Mouse (Mus musculus) kidney, adult 2 months (tissue): ENCODE measurements around the gene Trmu. TPM values are rescaled to one million over a fixed set of nuclear protein-coding genes. Genes with fewer than 3 reads are reported as not detected.

Experiments used
- DNase-seq: peaks from one replicate; pipeline ENCODE4 v3.0.0; 2021
- H3K27ac ChIP-seq: fragments of 200-500 bp; 2 replicates; pipeline ENCODE4 v1.5.1; 2012; ENCODE audit warnings: low read depth, low read length, control low read depth, inconsistent platforms; ENCODE audit not compliant: insufficient read depth
- H3K27me3 ChIP-seq: fragments of 200-500 bp; replicated peaks from 2 replicates; pipeline ENCODE4 v1.6.1; 2012; ENCODE audit warnings: mild to moderate bottlenecking, moderate library complexity, low read length, inconsistent platforms; ENCODE audit not compliant: control insufficient read depth, insufficient read depth
- H3K36me3 ChIP-seq: fragments of 200-500 bp; 2 replicates; pipeline ENCODE4 v1.6.1; 2012; ENCODE audit warnings: mild to moderate bottlenecking, moderate library complexity, low read length, inconsistent platforms; ENCODE audit not compliant: control insufficient read depth, insufficient read depth
- H3K4me1 ChIP-seq: fragments of 200-500 bp; 2 replicates; pipeline ENCODE4 v1.6.1; 2011; ENCODE audit warnings: low read length; ENCODE audit not compliant: control insufficient read depth, insufficient read depth
- H3K4me3 ChIP-seq: fragments of 200-500 bp; 2 replicates; pipeline ENCODE4 v1.5.1; 2011; ENCODE audit warnings: mild to moderate bottlenecking, low read depth, low read length, control low read depth; ENCODE audit not compliant: insufficient read depth
- CTCF ChIP-seq: fragments of 200-500 bp; conservative IDR thresholded peaks from 2 replicates; pipeline ENCODE4 v1.5.1; 2011; ENCODE audit warnings: low read depth, mild to moderate bottlenecking, control low read depth, low read length, moderate library complexity, mixed read lengths; ENCODE audit not compliant: insufficient read depth, insufficient read length
- POLR2A ChIP-seq: fragments of 200-500 bp; IDR thresholded peaks from one replicate; pipeline ENCODE4 v1.6.1; 2011; ENCODE audit warnings: low read depth, low read length, control low read depth
- WGBS: fragments of 180-500 bp; shearing (Covaris S2); methylation state at CpG from one replicate; pipeline ENCODE4 v1.1.7; 2018; 5-methylcytosine and 5-hydroxymethylcytosine counted together
- polyA plus RNA-seq: library from polyadenylated mRNA; depleted of rRNA; stranded (reverse); fragments of >200 nt; gene quantifications from 2 replicates; pipeline ENCODE4 v1.2.3, GENCODE M21; 2012

Gene Trmu
- polyA plus RNA-seq, 1 experiment: 31.7 TPM

GRCm38 (mm10) chr15:85896284-85896683 is 17.2 kb downstream of the Trmu start:
- 20% methylated on average over 8 of the region's 8 CpGs for WGBS
- H3K36me3 ChIP-seq: no peaks in the 10 kb centered on the region
- no peak for TF ChIP-seq POLR2A
- peak; percentile 95 for TF ChIP-seq CTCF
- no peaks in the 10 kb centered on the region for H3K27me3 ChIP-seq
- no peak overlapping the region for H3K27ac ChIP-seq
- peak; percentile 73 for DNase-seq
- no peak overlapping the region for H3K4me3 ChIP-seq
- H3K4me1 ChIP-seq: no peaks in the 10 kb centered on the region

GRCm38 (mm10) chr15:85897113-85897512 is 18.0 kb downstream of the Trmu start:
- no peaks in the 10 kb centered on the region for H3K36me3 ChIP-seq

GRCm38 (mm10) chr15:85899396-85899795 is 20.3 kb downstream of the Trmu start:
- WGBS: 72% methylated on average over 6 of the region's 6 CpGs
- H3K27me3 ChIP-seq: no peaks in the 10 kb centered on the region
- no peak for TF ChIP-seq POLR2A
- no peak for TF ChIP-seq CTCF

More at GRCm38 (mm10) chr15:85897113-85897512, 18.0 kb downstream of the Trmu start:
- TF ChIP-seq POLR2A: no peak
- TF ChIP-seq CTCF: no peak
- no peaks in the 10 kb centered on the region for H3K4me1 ChIP-seq
- DNase-seq: no peak
- 80% methylated on average over 10 of the region's 10 CpGs for WGBS
- H3K27me3 ChIP-seq: no peaks in the 10 kb centered on the region
- H3K27ac ChIP-seq: no peak overlapping the region
- no peak overlapping the region for H3K4me3 ChIP-seq

DNA sequence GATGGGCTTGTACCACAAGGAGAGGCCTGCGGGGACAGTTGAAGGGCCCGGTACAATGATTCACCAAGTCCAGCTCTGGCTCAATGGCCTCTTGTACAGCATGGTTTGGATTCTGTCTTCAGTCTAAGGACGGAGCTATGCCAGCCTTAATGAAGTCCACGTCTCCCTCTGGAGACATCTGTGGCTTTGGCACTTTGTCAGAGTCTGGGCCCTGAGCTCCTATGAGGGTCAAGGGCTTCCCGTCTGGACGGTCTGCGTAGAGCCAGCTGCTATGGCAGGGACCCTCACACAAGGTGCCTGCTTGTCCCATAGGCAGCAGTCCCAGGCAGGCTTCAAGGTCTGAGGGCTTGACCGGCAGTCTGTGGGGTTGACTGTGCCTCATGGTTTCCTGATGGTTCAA is 21.2 kb downstream of the Trmu start:
- DNase-seq: no peak
- 81% methylated on average over 8 of the region's 8 CpGs for WGBS
- no peaks in the 10 kb centered on the region for H3K36me3 ChIP-seq
- H3K4me3 ChIP-seq: no peak overlapping the region
- H3K27ac ChIP-seq: no peak overlapping the region
- no peak for TF ChIP-seq CTCF
- TF ChIP-seq POLR2A: no peak
- H3K4me1 ChIP-seq: no peaks in the 10 kb centered on the region
- no peaks in the 10 kb centered on the region for H3K27me3 ChIP-seq

More at GRCm38 (mm10) chr15:85899396-85899795, 20.3 kb downstream of the Trmu start:
- Histone ChIP-seq H3K27ac (no peak overlapping the region), H3K36me3 (no peaks in the 10 kb centered on the region), H3K4me1 (no peaks in the 10 kb centered on the region), H3K4me3 (no peak overlapping the region)
- DNase-seq: no peak

DNA sequence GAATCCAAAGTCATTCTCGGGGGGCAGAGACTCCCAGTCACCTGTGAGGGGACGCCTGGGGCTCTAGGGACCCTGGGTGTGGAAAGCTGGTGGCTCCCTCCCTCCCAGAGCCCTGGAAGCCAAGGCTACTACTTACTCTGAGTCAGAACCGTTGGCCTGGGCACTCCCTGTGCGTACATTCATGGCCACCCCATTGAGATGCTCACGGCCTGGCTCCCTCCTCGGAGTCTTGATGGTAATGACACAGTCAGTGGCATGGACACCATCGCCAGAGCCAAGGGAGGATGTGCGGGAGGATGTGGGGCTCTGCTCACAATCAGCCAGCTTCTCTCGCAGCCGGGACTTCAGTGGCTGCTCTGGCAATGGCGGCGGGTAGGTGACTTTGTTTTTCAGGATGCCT is 21.7 kb downstream of the Trmu start:
- no peak for DNase-seq
- Histone ChIP-seq H3K36me3 (no peaks in the 10 kb centered on the region), H3K27me3 (no peaks in the 10 kb centered on the region), H3K27ac (no peak overlapping the region), H3K4me1 (no peaks in the 10 kb centered on the region), H3K4me3 (no peak overlapping the region)
- WGBS: 84% methylated on average over 12 of the region's 12 CpGs
- no peak for TF ChIP-seq POLR2A
- no peak for TF ChIP-seq CTCF

- 92% methylated on average over 10 of the region's 10 CpGs for WGBS
- H3K36me3 ChIP-seq: no peaks in the 10 kb centered on the region
- TF ChIP-seq POLR2A: no peak
- TF ChIP-seq CTCF: no peak
- no peak for DNase-seq
- no peaks in the 10 kb centered on the region for H3K27me3 ChIP-seq
- no peak overlapping the region for H3K4me3 ChIP-seq
- no peaks in the 10 kb centered on the region for H3K4me1 ChIP-seq
- no peak overlapping the region for H3K27ac ChIP-seq
These were observed 23.4 kb downstream of the Trmu start for GRCm38 (mm10) chr15:85902505-85902904.

DNA sequence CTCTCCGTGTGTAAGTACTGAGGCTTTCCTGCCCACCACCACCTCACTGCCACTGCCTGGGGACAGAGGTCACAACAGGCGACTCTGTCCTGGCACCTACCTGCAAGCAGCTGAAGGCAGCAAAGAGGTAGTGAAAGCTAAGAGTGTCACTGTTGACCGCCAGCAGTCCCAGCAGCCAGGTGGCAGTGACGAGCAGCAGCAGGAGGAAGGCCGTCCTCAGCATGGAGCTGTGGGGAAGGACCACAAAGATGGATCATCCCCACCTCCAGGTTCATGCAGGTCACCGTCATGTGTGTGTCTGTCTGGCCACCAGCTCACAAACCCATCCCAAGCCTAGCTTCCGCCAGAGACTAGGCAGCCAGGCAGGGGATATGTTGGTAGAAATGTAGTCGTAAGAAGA is 24.7 kb downstream of the Trmu start:
- WGBS: 85% methylated on average over 8 of the region's 8 CpGs
- TF ChIP-seq CTCF (peak; percentile 59), POLR2A (no peak)
- no peak overlapping the region for H3K4me3 ChIP-seq
- no peaks in the 10 kb centered on the region for H3K27me3 ChIP-seq
- H3K36me3 ChIP-seq: no peaks in the 10 kb centered on the region
- H3K27ac ChIP-seq: no peak overlapping the region
- peaks cover 4% of the 10 kb centered on the region; the same call in 1 of the 2 replicates for H3K4me1 ChIP-seq
- no peak for DNase-seq
